Mouse (Mus musculus): ENCODE data around the gene Ccdc74a. TPM values are rescaled to one million over a fixed set of nuclear protein-coding genes. Genes with fewer than 3 reads are reported as not detected.
A peak's percentile ranks its signal among the peaks of the same experiment; 100 is the strongest.

The Ccdc74a gene
- polyA plus RNA-seq, 1 experiment = 33.0 TPM

DNA sequence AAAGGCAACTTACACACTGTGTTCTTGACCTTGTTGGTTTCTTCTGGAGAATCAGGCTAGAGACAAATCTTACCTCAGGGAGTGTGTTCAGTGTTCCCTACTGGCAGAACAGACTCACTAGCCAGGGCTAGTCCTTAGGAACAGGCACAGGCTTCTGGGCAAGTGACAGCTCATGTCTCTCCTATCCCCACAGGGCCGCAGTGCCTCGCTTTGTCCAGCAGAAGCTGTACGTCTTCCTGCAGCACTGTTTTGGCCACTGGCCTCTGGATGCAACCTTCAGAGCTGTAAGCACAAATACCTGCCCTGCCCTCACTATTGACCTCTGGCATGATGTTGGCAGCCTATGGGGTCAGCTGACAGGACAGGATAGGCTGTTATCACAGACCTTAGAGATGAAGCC lies 7.2 kb upstream of the Ccdc74a start:
- TF ChIP-seq CTCF (IDR thresholded peaks at IDR 0.05; ENCODE audit: extremely low read depth, insufficient read depth, low read length) (no peak), POLR2A (IDR thresholded peaks at IDR 0.05; ENCODE audit: extremely low read depth, insufficient read depth, low read length) (no peak)
- Histone ChIP-seq H3K4me3 (ENCODE audit: insufficient read depth, low read length) (no peak overlapping the region), H3K27ac (ENCODE audit: insufficient read depth, low read length) (no peak overlapping the region), H3K4me1 (ENCODE audit: control insufficient read depth, insufficient read depth, low read length) (no peaks in the 10 kb centered on the region; the same call in 1 of the 2 replicates)

DNA sequence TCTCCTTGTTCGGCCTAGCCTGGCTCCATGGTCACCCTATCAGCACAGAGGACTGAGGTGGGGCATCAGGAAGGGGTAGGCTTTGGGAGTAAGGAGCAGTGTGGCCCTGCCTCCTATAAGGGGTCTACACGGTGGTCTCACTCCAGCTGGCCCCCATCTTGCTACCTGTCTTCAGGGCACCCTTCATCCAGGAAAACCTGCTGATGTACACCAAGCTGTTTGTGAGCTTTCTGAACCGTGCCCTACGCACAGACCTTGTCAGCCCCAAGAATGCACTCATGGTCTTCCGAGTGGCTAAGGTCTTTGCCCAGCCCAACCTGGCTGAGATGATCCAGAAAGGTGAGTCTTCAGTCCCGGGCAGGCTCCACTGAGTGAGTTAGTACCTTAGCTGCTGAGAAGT lies 6.3 kb upstream of the Ccdc74a start:
- H3K4me3 ChIP-seq (ENCODE audit: insufficient read depth, low read length) = no peak overlapping the region
- no peaks in the 10 kb centered on the region; the same call in 1 of the 2 replicates for H3K4me1 ChIP-seq (ENCODE audit: control insufficient read depth, insufficient read depth, low read length)
- no peak overlapping the region for H3K27ac ChIP-seq (ENCODE audit: insufficient read depth, low read length)
- TF ChIP-seq CTCF (IDR thresholded peaks at IDR 0.05; ENCODE audit: extremely low read depth, insufficient read depth, low read length) (no peak), POLR2A (IDR thresholded peaks at IDR 0.05; ENCODE audit: extremely low read depth, insufficient read depth, low read length) (no peak)

DNA sequence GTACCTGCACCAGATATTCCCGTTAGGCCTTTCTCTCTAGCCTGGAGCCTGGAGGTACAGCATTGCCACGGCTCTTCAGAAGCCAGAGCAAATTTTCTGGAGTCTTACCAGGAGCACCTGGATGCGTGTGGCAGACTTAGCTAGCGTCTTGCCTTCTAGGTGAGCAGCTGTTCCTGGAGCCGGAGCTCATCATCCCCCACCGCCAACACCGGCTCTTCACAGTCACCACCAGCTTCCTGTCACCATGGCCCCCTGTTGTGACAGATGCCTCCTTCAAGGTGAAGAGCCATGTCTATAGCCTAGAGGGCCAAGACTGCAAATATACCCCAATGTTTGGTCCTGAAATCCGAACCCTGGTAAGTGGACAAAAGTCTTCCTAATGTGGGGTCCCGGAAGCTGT lies 5.6 kb upstream of the Ccdc74a start:
- H3K4me3 ChIP-seq (ENCODE audit: insufficient read depth, low read length) = no peak overlapping the region
- H3K27ac ChIP-seq (ENCODE audit: insufficient read depth, low read length) = no peak overlapping the region
- H3K4me1 ChIP-seq (ENCODE audit: control insufficient read depth, insufficient read depth, low read length) = no peaks in the 10 kb centered on the region; the same call in 1 of the 2 replicates
- TF ChIP-seq POLR2A (IDR thresholded peaks at IDR 0.05; ENCODE audit: extremely low read depth, insufficient read depth, low read length) = no peak
- no peak for TF ChIP-seq CTCF (IDR thresholded peaks at IDR 0.05; ENCODE audit: extremely low read depth, insufficient read depth, low read length)

DNA sequence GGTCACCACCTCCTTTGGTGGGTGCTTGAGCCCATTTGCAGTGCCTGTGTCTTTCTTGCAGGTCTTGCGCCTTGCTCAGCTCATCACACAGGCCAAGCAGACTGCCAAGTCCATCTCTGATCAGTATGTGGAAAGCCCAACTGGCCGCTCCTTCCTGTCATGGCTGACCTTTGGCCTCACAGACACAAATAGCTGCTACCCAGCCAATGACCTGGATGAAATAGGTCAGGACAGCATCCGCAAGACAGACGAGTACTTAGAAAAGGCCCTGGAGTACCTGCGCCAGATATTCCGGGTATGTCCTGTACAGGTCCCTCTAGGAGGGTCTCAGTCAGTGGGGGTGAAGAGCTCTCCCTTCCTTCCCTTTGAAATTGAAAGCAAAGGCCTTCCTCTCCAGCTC lies 5.0 kb upstream of the Ccdc74a start:
- Histone ChIP-seq H3K4me3 (ENCODE audit: insufficient read depth, low read length) (no peak overlapping the region), H3K4me1 (ENCODE audit: control insufficient read depth, insufficient read depth, low read length) (no peaks in the 10 kb centered on the region; the same call in 1 of the 2 replicates), H3K27ac (ENCODE audit: insufficient read depth, low read length) (no peak overlapping the region)
- TF ChIP-seq CTCF (IDR thresholded peaks at IDR 0.05; ENCODE audit: extremely low read depth, insufficient read depth, low read length) = no peak
- TF ChIP-seq POLR2A (IDR thresholded peaks at IDR 0.05; ENCODE audit: extremely low read depth, insufficient read depth, low read length) = no peak

DNA sequence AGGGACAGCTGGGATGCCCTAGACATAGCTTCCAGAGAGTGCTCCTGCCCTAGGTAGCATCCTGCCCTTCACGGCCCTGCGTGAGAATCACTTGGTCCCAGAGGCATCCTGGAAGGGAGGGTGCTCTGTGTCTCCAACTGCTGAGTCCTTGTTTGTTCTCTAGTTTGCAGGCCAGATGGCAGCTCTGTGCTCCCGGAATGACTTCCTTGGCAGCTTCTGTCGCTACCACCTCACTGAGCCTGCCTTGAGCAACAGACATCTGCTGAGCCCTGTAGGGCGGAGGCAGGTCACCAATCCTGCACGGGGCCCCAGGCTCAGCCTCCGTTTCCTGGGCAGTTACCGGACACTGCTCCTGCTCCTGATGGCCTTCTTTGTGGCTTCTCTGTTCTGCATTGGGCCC lies 4.0 kb upstream of the Ccdc74a start:
- Histone ChIP-seq H3K27ac (ENCODE audit: insufficient read depth, low read length) (no peak overlapping the region), H3K4me1 (ENCODE audit: control insufficient read depth, insufficient read depth, low read length) (no peaks in the 10 kb centered on the region; the same call in 1 of the 2 replicates), H3K4me3 (ENCODE audit: insufficient read depth, low read length) (no peak overlapping the region)
- TF ChIP-seq CTCF (IDR thresholded peaks at IDR 0.05; ENCODE audit: extremely low read depth, insufficient read depth, low read length) (no peak), POLR2A (IDR thresholded peaks at IDR 0.05; ENCODE audit: extremely low read depth, insufficient read depth, low read length) (no peak)

DNA sequence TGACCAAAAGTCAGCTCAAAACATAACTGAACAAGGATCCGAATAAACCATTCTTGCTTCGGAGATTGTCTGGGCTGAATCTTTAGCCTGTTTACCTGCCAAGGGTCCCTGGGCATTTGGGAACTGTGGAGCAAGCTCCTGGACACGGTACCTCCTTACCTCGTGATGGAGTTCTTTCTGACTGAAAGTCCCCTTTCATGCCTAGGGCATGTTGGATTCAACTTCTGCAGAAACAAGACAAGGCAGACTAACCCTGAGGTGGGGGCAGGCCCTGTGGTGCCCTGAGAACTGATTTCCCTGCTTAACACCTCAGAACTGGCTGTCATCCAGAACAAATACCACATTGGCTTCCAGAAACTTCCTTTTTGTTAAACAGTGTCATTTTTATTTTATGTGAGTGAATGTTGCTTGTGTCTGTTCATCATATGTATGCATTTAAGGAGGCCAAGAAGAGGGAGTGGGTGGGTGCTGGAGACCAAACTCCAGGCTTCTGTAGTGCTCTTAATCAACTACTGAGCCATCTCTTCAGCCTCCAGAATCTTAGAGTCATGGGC lies 2.8 kb upstream of the Ccdc74a start:
- H3K4me1 ChIP-seq (ENCODE audit: control insufficient read depth, insufficient read depth, low read length) = no peaks in the 10 kb centered on the region; the same call in 1 of the 2 replicates

DNA sequence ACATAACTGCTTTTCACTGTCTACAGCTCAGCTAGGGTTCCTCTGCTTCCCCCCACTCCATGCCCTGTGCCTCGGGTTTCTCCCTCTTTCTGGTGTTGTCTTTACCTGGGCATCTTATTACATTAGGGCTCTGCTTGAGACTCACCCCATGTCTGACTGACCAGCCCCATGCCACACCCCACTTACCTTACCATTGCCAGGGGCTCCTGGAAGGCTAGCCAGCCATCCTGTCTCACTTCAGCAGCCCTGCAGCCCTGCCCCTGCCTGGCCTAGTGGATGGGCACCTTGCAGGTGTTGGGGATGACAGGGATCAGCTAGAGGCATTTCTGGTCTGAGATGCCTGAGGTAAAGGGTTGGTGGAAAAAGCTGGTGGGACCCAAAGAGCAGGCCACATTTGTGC lies 886 bp downstream of the Ccdc74a start:
- Histone ChIP-seq H3K27ac (ENCODE audit: insufficient read depth, low read length) (no peak overlapping the region), H3K4me1 (ENCODE audit: control insufficient read depth, insufficient read depth, low read length) (peaks cover 4% of the 10 kb centered on the region; the same call in 1 of the 2 replicates), H3K4me3 (ENCODE audit: insufficient read depth, low read length) (peak overlapping the region; percentile 51)
- no peak for TF ChIP-seq POLR2A (IDR thresholded peaks at IDR 0.05; ENCODE audit: extremely low read depth, insufficient read depth, low read length)
- no peak for TF ChIP-seq CTCF (IDR thresholded peaks at IDR 0.05; ENCODE audit: extremely low read depth, insufficient read depth, low read length)

More for the DNA sequence above, 2.8 kb upstream of the Ccdc74a start:
- H3K4me3 ChIP-seq (ENCODE audit: insufficient read depth, low read length) = no peak overlapping the region
- no peak overlapping the region for H3K27ac ChIP-seq (ENCODE audit: insufficient read depth, low read length)
- TF ChIP-seq CTCF (IDR thresholded peaks at IDR 0.05; ENCODE audit: extremely low read depth, insufficient read depth, low read length) (no peak), POLR2A (IDR thresholded peaks at IDR 0.05; ENCODE audit: extremely low read depth, insufficient read depth, low read length) (no peak)

DNA sequence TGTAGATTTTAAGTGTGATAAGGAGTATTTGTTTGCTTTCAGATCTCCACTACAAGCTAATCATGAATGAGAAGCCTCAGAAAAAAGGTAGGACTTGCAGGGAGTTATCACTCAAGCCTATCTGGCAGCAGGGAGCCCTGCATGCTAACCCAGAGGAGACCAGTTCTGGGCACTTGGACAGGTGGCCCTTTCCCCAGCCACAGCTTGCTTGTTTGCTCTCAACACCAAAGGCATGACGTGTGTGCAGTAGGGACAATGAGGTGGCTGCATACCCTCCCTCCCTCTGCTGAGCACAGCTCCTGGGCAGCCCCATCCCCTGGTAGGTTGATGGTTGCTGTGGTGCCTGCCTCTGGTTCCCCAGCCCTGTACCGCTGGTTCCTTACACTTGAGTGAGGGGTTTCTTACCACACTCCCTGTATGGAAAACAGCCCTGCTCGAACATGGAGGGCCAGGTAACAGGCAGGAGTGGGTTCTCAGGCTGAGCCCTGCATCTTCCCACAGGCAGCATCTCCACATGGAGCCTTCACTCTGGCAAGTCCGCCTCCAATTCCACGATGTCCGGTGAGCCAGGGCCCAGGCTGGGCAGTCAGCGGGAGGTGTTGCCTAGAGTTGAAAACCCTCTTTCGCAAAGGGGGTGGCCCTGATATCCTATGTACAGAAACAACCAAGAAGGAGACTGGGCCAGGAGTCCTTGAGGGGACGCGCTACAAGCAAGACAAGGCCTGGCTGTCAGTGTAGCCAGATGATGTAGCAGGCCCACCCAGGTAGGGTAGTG lies 1.5 kb downstream of the Ccdc74a start:
- TF ChIP-seq CTCF (IDR thresholded peaks at IDR 0.05; ENCODE audit: extremely low read depth, insufficient read depth, low read length) (no peak), POLR2A (IDR thresholded peaks at IDR 0.05; ENCODE audit: extremely low read depth, insufficient read depth, low read length) (no peak)
- H3K4me1 ChIP-seq (ENCODE audit: control insufficient read depth, insufficient read depth, low read length) = peaks cover 4% of the 10 kb centered on the region; the same call in 1 of the 2 replicates
- no peak overlapping the region; the same call in 1 of the 2 replicates for H3K4me3 ChIP-seq (ENCODE audit: insufficient read depth, low read length)
- no peak overlapping the region for H3K27ac ChIP-seq (ENCODE audit: insufficient read depth, low read length)

DNA sequence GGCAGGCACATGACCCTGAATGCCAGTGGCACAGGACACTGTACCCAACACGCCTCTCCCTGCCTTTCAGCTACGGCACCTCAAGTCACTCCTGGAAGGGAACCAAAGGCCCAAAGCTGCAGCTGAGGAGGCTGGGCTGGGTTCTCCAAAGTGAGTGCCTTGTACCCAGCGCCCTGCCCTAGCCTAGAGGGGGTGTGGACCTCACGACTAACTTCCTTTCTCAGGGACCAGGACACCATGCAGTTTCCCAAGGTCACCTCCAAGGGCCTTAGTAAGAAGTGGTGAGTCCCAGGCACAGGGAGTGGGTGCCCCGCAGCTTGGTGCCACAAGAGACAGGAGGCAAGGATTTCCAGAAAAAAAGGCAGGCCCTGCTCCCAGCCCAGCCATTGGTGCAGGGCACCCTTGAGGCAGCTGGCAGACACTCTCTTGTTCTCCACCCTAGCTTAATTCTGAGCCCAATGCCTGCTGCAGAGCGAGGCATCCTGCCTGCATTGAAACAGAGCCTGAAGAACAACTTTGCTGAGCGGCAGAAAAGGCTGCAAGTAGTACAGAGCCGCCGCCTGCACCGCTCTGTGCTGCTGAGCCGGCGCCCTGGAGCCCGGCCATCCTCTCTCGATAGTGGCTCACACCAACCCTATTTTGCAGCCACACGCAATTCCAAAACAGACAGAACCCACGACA lies 3.8 kb downstream of the Ccdc74a start:
- TF ChIP-seq CTCF (IDR thresholded peaks at IDR 0.05; ENCODE audit: extremely low read depth, insufficient read depth, low read length) (no peak), POLR2A (IDR thresholded peaks at IDR 0.05; ENCODE audit: extremely low read depth, insufficient read depth, low read length) (peak; percentile 7; the same call in 1 of the 2 replicates)
- Histone ChIP-seq H3K27ac (ENCODE audit: insufficient read depth, low read length) (peak overlapping the region; percentile 61; the same call in 1 of the 2 replicates), H3K4me1 (ENCODE audit: control insufficient read depth, insufficient read depth, low read length) (peaks cover 4% of the 10 kb centered on the region; the same call in 1 of the 2 replicates), H3K4me3 (ENCODE audit: insufficient read depth, low read length) (no peak overlapping the region)

Measured in cortical plate, adult 2 months (tissue).